Mouse (Mus musculus) testis, adult 2 months (tissue): ENCODE data around the gene Rpl18.

Experiments used
- CTCF ChIP-seq: fragments of 200-500 bp; IDR thresholded peaks from 2 replicates; pipeline ENCODE4 v1.5.1; 2012; ENCODE audit warnings: low read depth, mild to moderate bottlenecking, inconsistent platforms, low read length, moderate library complexity; ENCODE audit not compliant: control insufficient read depth, insufficient read depth, insufficient replicate concordance
- POLR2A ChIP-seq: fragments of 200-500 bp; IDR thresholded peaks from 2 replicates; pipeline ENCODE4 v1.6.1; 2012; ENCODE audit warnings: low read depth, mild to moderate bottlenecking, inconsistent platforms, low read length, moderate library complexity; ENCODE audit not compliant: control insufficient read depth

- no peak for TF ChIP-seq CTCF
- peak; percentile 79 for TF ChIP-seq POLR2A
These were observed 21.2 kb upstream of the Rpl18 start, which contains the start of gene Sec1 for GRCm38 (mm10) chr7:45693921-45694591.
